Mouse (Mus musculus) myocyte (in vitro differentiated cells): ENCODE results near the gene Trip11. TPM values are rescaled to one million over a fixed set of nuclear protein-coding genes. Genes with fewer than 3 reads are reported as not detected.
A peak's percentile ranks its signal among the peaks of the same experiment; 100 is the strongest.

Experiments
- H3K27me3 ChIP-seq: one replicate; pipeline ENCODE4 v1.6.1; 2011; ENCODE audit not compliant: control insufficient read depth, insufficient read depth, insufficient read length
- H3K36me3 ChIP-seq: one replicate; pipeline ENCODE4 v1.6.1; 2011; ENCODE audit not compliant: control insufficient read depth, insufficient read depth
- H3K4me2 ChIP-seq: one replicate; pipeline ENCODE4 v1.6.1; 2011; ENCODE audit warnings: low read depth, control low read depth
- H3K4me3 ChIP-seq: one replicate; pipeline ENCODE4 v1.5.1; 2011; ENCODE audit warnings: mild to moderate bottlenecking, control low read depth, moderate library complexity
- H3K79me2 ChIP-seq: one replicate; pipeline ENCODE4 v1.6.1; 2011; ENCODE audit not compliant: control insufficient read depth, insufficient read depth
- H3ac ChIP-seq: one replicate; pipeline ENCODE4 v1.6.1; 2011; ENCODE audit not compliant: control insufficient read depth, insufficient read length
- CEBPB ChIP-seq: IDR thresholded peaks from 2 replicates; pipeline ENCODE4 v1.6.1; 2011; ENCODE audit warnings: mild to moderate bottlenecking, moderate library complexity; ENCODE audit not compliant: poor library complexity, insufficient read depth, severe bottlenecking
- E2F4 ChIP-seq: IDR thresholded peaks from one replicate; pipeline ENCODE4 v1.6.1; 2011; ENCODE audit warnings: mild to moderate bottlenecking, control low read depth, moderate library complexity; ENCODE audit not compliant: insufficient read depth
- MAX ChIP-seq: IDR thresholded peaks from one replicate; pipeline ENCODE4 v1.6.1; 2011; ENCODE audit warnings: low read depth, mild to moderate bottlenecking, control low read depth
- MYOD1 ChIP-seq, 3 experiments: IDR thresholded peaks; one replicate each; pipeline ENCODE4 v1.6.1; 2011; ENCODE audit warnings: control low read depth in 2 of 3, low read depth in 2 of 3, mild to moderate bottlenecking in 2 of 3, moderate library complexity in 1 of 3; ENCODE audit not compliant: insufficient read length in 2 of 3, control insufficient read depth in 1 of 3
- MYOG ChIP-seq, 3 experiments: IDR thresholded peaks; one replicate each; pipeline ENCODE4 v1.6.1; 2011; ENCODE audit warnings: control low read depth in 2 of 3, low read depth in 2 of 3, mild to moderate bottlenecking in 2 of 3; ENCODE audit not compliant: insufficient read length in 2 of 3, control insufficient read depth in 1 of 3, insufficient read depth in 1 of 3
- POLR2A ChIP-seq: IDR thresholded peaks from one replicate; pipeline ENCODE4 v1.6.1; 2011; ENCODE audit warnings: low read depth, mild to moderate bottlenecking, control low read depth, moderate library complexity; ENCODE audit not compliant: insufficient read length
- POLR2AphosphoS2 ChIP-seq: IDR thresholded peaks from one replicate; pipeline ENCODE4 v1.6.1; 2011; ENCODE audit warnings: low read depth, control low read depth; ENCODE audit not compliant: insufficient read length
- REST ChIP-seq: IDR thresholded peaks from one replicate; pipeline ENCODE4 v1.6.1; 2011; ENCODE audit warnings: mild to moderate bottlenecking, control low read depth, moderate library complexity; ENCODE audit not compliant: insufficient read depth, insufficient read length
- SRF ChIP-seq: IDR thresholded peaks from one replicate; pipeline ENCODE4 v1.6.1; 2011; ENCODE audit warnings: low read depth; ENCODE audit not compliant: control insufficient read depth, insufficient read length
- TCF12 ChIP-seq: IDR thresholded peaks from one replicate; pipeline ENCODE4 v1.6.1; 2011; ENCODE audit warnings: mild to moderate bottlenecking, control low read depth; ENCODE audit not compliant: poor library complexity, insufficient read depth, severe bottlenecking
- TCF3 ChIP-seq: IDR thresholded peaks from one replicate; pipeline ENCODE4 v1.6.1; 2011; ENCODE audit warnings: low read depth, control low read depth; ENCODE audit not compliant: insufficient read length
- USF1 ChIP-seq: IDR thresholded peaks from one replicate; pipeline ENCODE4 v1.6.1; 2011; ENCODE audit warnings: low read depth, mild to moderate bottlenecking, control low read depth, moderate library complexity
- polyA plus RNA-seq: library from polyadenylated mRNA; unstranded; fragments of >200 nt; fragmentation: generic; extraction: Trizol; gene quantifications from one replicate; pipeline ENCODE4 v1.2.1, GENCODE M21; 2012; ENCODE audit warnings: missing spikeins

Trip11 gene
- polyA plus RNA-seq, 1 experiment: 3.0 TPM

DNA sequence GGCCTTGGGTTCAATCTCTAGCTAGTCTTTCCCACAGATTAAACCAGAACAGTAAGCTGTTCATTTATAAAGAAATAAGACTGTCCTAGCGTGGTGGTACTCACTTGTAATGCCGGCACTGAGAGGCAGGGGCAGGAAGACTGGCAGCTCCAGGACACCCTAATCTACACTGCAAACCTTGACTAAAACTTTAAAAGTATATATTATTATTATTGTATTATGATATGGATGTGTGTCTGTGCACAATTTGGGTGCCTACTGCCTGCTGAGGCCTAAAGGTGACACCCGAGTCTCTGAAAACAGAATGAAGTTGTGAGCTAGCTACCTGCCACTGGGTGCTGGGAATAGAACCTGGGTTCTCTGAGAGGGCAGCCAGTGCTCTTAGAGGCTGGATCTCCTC, 1.7 kb downstream of the Trip11 start:
- Histone ChIP-seq H3K36me3 (no peaks in the 10 kb centered on the region), H3K27me3 (no peaks in the 10 kb centered on the region), H3K4me2 (peak overlapping the region; percentile 86), H3K4me3 (no peak overlapping the region), H3ac (no peak overlapping the region), H3K79me2 (peaks cover 28% of the 10 kb centered on the region)
- TF ChIP-seq SRF (no peak), POLR2A (no peak), REST (no peak), TCF3 (no peak), MYOG (IDR thresholded peaks at IDR 0.05; ENCODE audit: control insufficient read depth in 1 of 3, insufficient read depth in 1 of 3, insufficient read length in 2 of 3, low read depth in 2 of 3) (no peak), MYOD1 (IDR thresholded peaks at IDR 0.05; ENCODE audit: control insufficient read depth in 1 of 3, insufficient read length in 2 of 3, low read depth in 2 of 3) (no peak)

- H3K36me3 ChIP-seq: no peaks in the 10 kb centered on the region
- H3K4me3 ChIP-seq: no peak overlapping the region
- no peaks in the 10 kb centered on the region for H3K27me3 ChIP-seq
- no peak overlapping the region for H3K4me2 ChIP-seq
- no peak for TF ChIP-seq TCF12
- TF ChIP-seq POLR2AphosphoS2: no peak
- no peak for TF ChIP-seq TCF3
- no peak for TF ChIP-seq E2F4
- no peak for TF ChIP-seq MAX
- no peak for TF ChIP-seq POLR2A
- no peak for TF ChIP-seq CEBPB
- TF ChIP-seq MYOD1 (IDR thresholded peaks at IDR 0.05; ENCODE audit: control insufficient read depth in 1 of 3, insufficient read length in 2 of 3, low read depth in 2 of 3): no peak
- H3ac ChIP-seq: no peak overlapping the region
- peaks cover 28% of the 10 kb centered on the region for H3K79me2 ChIP-seq
These were observed 2.7 kb downstream of the Trip11 start for GRCm38 (mm10) chr12:101910360-101910759.

GRCm38 (mm10) chr12:101905817-101906216, 7.2 kb downstream of the Trip11 start:
- Histone ChIP-seq H3K36me3 (no peaks in the 10 kb centered on the region), H3K4me2 (no peak overlapping the region), H3K4me3 (no peak overlapping the region), H3K79me2 (peaks cover 12% of the 10 kb centered on the region), H3K27me3 (no peaks in the 10 kb centered on the region), H3ac (no peak overlapping the region)
- TF ChIP-seq MYOG (IDR thresholded peaks at IDR 0.05; ENCODE audit: control insufficient read depth in 1 of 3, insufficient read depth in 1 of 3, insufficient read length in 2 of 3, low read depth in 2 of 3) (no peak), MAX (no peak), E2F4 (no peak), CEBPB (no peak), USF1 (no peak), MYOD1 (IDR thresholded peaks at IDR 0.05; ENCODE audit: control insufficient read depth in 1 of 3, insufficient read length in 2 of 3, low read depth in 2 of 3) (no peak), POLR2A (no peak), REST (no peak), TCF3 (no peak), SRF (no peak), POLR2AphosphoS2 (no peak)

DNA sequence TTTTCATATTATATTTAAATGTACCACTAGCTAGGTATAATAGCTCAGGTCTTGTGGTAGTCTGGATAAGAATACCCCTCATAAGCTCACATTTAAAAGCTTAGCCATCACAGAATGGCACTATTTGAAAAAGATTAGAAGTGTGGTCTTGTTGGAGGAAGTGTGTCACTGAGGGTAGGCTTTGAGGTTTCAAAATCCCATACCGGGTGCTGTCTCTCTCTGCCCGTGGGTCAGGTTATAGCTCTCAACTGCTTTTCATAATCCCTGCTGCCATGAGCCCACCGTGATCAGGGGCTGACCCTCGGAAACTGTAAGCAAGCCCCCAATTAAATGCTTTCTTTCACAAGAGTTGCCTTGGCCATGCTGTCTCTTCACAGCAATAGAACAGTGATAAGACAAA, 8.2 kb downstream of the Trip11 start:
- TF ChIP-seq TCF3 (no peak), POLR2A (no peak), MAX (no peak), TCF12 (no peak), REST (no peak)
- H3K79me2 ChIP-seq: peaks cover 4% of the 10 kb centered on the region
- H3ac ChIP-seq: no peak overlapping the region
- no peak overlapping the region for H3K4me3 ChIP-seq
- H3K36me3 ChIP-seq: peaks cover 2% of the 10 kb centered on the region
- H3K4me2 ChIP-seq: no peak overlapping the region
- H3K27me3 ChIP-seq: no peaks in the 10 kb centered on the region

DNA sequence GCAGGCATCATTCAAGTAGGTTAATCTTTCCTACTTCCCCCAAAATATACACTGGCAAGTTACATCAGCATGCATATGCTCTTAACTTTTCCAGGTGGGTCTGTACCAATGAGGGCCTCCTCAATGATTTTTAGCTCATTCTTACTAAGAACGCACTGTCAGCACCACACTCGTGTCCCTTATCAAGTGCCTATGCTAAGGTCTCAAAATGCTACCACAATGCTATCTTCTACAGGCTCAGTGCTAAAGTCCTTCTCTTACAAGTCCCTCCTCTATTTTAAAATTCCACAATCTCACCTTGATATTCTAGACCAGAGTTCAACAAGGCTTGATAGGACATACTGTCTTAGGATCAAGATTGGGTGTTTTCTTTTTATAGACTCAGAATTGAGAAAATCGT, 8.9 kb downstream of the Trip11 start:
- Histone ChIP-seq H3K79me2 (peaks cover 4% of the 10 kb centered on the region), H3K27me3 (no peaks in the 10 kb centered on the region), H3K4me3 (no peak overlapping the region), H3K36me3 (peaks cover 7% of the 10 kb centered on the region), H3ac (no peak overlapping the region), H3K4me2 (no peak overlapping the region)
- no peak for TF ChIP-seq TCF3
- no peak for TF ChIP-seq REST
- TF ChIP-seq E2F4: no peak
- no peak for TF ChIP-seq TCF12
- no peak for TF ChIP-seq MYOG (IDR thresholded peaks at IDR 0.05; ENCODE audit: control insufficient read depth in 1 of 3, insufficient read depth in 1 of 3, insufficient read length in 2 of 3, low read depth in 2 of 3)
- no peak for TF ChIP-seq SRF
- no peak for TF ChIP-seq USF1
- TF ChIP-seq POLR2A: no peak
- no peak for TF ChIP-seq MAX
- TF ChIP-seq POLR2AphosphoS2: no peak
- TF ChIP-seq CEBPB: no peak
- TF ChIP-seq MYOD1 (IDR thresholded peaks at IDR 0.05; ENCODE audit: control insufficient read depth in 1 of 3, insufficient read length in 2 of 3, low read depth in 2 of 3): no peak
